Mouse (Mus musculus) gastrocnemius, adult 8-10 months (tissue): Measurements from ENCODE around the gene Slc46a1. TPM values are rescaled to one million over a fixed set of nuclear protein-coding genes. Genes with fewer than 3 reads are reported as not detected.
A peak's percentile ranks its signal among the peaks of the same experiment; 100 is the strongest.

Experiments used
- DNase-seq, 2 experiments: peaks; one replicate each; pipeline ENCODE4 v3.0.0; 2022; ENCODE audit warnings: low spot score in 2 of 2
- total RNA-seq, 4 experiments: library from RNA; stranded (reverse); gene quantifications; 2 replicates each; pipeline ENCODE4 v1.2.4; 2022

The Slc46a1 gene
- total RNA-seq, 4 experiments from 2014 or later, result 0.47 to 0.56 (median 0.50) TPM

DNA sequence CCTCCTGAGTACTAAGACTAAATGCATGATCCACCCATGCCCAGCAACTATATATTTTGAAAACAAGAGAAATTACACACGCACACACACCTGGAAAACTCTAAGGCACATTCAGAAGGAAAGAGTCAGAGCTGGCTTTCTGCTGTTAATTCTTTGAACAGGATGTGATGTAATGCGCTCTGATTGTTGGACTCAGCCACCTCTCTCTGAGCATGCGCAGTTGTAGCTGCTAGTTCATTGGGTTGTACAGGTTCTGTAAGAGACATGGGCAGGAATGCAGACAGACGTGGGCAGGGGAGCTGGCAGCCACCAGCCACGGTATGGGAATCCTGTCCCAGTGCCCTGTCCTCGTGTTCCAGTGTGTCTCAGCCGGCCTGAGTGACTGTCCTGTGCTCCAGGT is 11.2 kb upstream of the Slc46a1 start:
- no peak for DNase-seq

DNA sequence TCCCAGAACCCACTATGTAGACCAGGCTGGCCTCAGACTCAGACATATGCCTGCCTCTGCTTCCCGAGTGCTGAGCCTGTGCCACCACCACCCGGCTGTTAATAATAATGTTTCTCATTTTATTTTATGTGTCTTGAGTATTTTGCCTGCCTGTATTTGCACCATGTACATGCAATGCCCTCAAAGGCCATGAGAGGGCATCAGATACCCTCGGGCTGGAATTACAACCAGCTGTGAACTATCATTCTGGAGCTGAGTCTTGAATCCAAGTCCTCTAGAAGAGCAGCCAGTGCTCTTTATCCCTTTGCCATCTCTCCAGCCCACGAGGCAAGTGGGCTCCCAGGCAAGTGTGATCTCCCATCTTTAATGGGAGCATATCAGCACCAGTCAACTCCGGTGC is 10.2 kb upstream of the Slc46a1 start:
- DNase-seq, result no peak

DNA sequence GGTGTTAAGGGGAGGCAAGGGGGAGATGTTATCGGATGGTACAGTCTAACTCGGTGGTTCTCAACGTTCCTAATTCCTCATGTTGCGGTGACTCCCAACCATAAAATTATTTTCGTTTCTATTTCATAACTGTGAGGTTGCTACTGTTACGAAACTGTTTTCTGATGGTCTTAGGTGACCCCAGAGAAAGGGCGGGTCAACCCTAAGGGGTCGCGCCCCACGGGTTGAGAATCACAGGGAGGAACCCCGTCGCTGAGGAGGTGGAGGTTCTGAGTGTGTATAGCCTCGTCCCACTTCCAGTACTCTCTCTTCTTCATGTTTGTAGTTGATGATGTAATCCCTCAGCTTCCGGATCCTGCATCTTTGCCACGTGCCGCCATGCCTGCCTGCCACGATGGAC is 6.8 kb upstream of the Slc46a1 start:
- DNase-seq, result no peak

DNA sequence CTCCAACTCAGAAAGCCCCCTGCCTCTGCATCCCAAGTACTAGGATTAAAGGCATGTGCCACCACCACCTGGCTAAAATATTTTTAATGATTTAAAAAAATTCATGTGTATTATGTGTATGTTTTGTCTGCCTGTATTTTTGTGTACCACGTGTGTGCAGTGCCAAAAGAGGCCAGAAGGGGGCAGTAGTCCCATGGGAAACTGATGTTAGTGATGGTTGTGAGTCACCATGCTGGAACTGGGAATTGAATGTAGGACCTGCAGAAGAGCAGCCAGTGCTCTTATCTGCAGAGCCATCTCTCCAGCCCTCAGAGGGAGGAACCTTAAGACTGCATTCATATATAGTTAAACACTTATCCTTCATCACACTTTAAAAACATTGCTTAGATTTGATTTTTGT is 3.6 kb upstream of the Slc46a1 start:
- DNase-seq, result no peak

DNA sequence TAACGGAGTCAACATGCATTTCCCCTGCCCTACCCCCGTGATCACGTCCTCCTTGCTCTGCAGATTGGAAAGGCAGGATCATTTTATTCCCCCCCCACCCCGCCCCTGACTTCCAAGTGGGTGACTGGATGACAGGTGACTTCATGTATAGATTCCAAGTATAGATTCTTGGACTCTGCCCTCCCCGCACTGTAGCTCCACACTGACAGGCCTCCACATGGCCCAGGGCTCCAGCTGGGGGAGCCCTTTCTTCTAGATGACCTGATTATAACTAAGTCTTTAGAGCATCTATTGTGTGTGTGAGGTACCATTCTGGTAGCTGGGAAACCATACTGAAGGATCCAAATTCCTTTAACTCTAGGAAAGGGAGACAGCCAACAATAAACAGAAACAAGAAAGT is 2.8 kb upstream of the Slc46a1 start:
- no peak for DNase-seq

DNA sequence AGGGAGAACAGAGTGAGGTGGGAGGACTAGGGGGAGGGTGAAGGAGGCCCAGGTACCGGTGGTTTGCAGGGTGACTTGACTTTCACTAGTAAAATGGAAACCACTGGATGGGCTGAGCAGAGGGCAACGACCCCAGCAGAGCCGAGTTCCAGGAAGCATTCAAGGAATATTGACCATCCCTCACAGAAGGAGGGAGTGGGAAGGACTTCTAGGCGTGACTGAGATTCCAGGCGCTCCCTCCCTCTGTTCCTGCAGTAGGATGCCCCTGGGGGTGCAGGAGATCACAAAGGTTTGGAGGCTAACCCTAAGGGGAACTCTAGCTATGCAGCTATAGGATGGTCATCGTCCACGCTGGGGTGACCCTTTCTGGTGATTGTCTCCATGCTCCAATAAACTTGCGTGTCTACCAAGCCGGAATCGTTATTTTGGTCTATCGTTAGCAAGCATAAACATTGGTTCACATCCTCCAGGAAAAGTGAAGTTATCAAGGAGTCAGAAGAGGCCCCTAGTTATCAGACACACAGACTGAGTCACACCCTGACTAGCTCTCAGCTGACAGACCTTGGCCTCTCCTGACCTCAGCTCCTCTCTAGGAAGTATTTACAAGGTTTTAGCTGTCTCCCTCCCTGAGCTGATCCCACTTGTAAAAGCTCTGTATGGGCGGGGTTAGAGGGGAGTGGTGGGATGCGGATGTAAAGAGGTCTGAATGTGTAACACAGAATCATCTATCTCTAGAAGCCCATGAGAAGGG is 2.0 kb upstream of the Slc46a1 start:
- no peak for DNase-seq

DNA sequence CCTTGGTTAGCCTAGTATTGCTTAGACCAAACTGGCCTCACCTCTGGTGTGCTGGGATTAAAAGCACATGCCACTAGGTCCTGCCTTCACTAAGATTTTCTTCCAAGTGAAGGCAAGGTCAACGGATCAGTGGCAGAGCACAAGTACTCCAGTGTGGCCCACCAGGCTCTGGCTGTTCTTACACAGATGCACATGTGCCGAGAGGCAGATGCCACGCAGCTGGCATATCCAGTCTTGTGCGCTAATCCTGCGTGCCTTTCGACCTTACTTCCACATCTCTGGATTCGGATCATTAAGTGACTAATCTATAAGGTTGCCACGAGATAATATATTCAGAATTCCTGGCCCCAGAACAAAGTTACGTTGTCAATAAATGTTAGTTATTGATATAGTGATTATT is 381 bp upstream of the Slc46a1 start:
- DNase-seq, result no peak

DNA sequence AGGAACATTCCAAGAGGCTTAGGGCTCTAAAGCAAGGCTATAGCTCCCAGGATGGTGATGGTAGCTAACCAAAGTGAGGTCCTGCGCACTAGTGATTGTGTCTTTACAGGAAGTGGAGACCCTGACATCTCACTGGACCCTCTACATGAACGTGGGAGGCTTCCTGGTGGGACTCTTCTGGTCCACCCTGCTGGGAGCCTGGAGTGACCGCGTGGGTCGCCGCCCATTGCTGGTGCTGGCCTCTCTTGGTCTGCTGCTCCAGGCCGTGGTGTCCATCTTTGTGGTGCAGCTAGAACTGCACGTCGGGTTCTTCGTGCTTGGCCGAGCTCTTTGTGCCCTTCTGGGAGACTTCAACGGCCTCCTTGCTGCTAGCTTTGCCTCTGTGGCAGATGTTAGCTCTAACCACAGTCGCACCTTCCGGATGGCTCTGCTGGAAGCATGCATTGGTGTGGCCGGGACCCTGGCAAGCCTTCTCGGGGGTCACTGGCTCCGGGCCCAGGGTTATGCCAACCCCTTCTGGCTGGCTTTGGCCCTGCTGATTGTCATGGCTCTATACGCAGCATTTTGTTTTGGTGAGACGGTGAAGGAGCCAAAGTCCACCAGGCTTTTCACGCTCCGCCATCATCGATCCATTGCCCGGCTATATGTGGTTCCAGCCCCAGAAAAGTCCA is 880 bp downstream of the Slc46a1 start:
- no peak for DNase-seq

DNA sequence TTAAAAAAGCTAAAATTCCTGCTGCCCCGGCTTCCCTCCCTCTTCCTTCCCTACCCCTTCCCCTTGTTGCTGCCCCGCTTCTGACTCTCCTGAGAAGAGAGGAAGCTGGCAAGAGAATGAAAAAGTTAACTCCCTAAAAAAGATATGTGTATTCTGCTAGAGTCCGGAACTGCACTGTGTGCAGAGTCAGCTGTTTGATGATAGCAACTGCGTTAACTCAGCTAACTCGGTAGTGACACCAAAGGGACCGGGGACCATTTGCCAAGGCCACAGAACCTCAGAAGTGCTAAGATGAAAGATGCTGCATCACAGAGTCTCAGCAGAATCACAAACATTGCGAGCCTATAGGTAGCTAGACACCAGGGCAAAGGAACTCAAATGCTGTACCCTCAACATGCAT is 2.0 kb downstream of the Slc46a1 start:
- no peak for DNase-seq

DNA sequence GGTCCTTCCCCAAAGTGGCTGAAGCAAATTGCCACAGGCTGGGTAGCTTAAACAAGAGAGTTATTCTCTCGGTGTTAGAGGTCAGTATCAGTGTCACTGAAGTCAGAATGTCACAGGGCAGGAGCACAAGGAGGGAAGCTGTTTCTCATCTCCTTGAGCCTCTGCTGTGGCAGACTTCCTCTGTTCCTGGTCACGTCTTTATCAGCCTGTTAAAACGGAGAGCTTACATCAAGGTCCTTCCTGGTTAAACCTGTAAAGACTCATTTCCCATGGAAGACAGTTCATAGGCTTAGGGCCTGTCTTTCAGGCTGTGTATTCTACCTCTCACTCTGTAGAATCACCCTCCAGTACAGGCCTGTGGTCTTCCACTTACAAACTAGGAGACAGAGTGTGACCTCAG is 2.4 kb downstream of the Slc46a1 start:
- DNase-seq, result no peak

DNA sequence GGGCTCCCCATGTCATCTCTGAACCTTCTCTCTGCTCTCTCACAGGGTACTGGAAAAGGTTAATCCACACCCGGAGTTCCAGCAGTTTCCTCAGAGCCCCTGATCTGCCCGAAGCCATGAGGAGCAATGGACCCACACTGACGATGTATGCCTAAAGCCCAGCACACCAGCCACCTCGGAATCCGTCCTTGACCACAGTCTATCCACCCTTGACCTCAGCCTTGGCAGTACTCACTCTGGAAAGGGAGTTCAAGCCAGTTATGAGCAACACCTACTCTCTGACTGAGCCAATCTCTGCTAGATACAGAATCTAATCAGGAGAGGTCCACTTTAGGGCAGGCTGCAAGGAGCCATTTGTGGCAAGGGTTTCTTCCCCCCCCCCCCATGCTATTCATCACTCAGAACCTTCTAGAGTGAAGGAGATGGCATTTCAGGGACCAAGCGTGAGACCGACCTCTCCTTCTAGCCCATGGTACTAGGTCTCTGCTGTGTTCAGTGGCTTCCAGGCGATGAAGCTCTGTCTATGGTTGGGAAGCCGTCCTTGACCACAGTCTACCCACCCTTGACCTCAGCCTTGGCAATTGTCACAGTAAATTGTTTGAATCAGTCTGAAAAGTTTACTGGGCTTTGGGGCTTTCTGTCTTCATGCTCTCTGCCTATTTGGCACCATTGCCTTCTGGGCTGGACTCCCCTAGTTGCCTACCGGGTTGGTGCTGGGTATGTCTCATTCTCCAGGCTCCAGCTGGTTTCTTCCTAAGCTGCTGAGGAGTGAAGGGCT is 6.0 kb downstream of the Slc46a1 start:
- DNase-seq, result no peak

DNA sequence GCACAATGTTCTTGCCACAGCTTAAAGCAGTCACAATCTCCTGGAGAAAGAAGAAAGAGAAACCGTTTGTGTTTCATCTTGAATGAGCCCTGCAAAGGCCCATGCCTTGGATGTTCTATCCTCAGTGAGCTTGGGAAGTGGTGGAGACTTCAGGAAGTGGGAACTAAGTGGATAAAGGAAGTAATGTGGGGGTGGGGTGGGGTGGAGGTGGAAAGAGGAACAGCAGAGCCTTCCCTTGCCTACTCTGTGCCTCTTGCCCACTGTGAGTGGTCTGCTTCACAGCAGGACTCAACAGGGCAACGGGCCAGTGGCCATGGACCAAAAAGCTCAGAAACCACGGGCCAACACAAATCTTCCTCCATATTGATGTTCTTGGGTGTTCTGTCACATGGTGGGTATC is 9.8 kb downstream of the Slc46a1 start:
- no peak for DNase-seq

DNA sequence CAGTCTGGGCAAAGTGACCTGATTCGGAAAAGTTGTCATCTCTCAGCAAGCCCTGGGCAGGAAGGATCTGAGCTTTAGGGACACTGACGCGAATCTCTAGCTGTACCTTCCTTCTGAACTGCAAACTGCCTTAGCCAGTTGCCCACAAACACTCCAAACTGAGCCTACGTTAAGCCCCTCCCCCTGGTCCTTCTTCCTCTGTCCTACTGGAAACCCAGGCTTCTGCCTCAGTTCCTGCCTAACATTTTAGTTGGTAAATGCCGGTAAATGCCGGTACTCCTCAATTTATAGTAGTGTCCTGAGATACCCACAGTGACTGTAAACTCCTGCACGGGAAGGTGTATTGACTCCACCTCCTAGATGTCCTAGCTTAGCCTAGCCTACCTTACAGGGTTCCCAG is 18.1 kb downstream of the Slc46a1 start:
- DNase-seq, result no peak

DNA sequence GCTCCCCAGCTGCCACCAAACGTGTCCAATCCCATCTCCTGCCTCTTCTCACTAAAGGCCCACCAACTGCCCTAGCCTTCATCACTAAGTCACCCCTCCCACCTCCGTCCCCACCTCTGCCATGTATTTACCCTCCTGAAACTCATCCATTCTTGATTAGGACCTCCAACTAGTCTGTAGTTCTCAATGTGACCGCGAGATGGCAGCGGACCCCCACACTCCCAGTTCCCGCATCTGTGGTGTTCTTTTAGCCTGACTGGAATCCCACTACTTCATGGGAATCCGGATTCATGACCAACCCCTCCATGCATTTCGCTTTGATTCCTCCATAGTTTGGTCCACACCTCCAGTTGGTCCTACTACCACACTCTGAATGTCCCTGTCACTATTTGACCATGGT is 22.7 kb downstream of the Slc46a1 start:
- DNase-seq, result peak; percentile 41 to 44

DNA sequence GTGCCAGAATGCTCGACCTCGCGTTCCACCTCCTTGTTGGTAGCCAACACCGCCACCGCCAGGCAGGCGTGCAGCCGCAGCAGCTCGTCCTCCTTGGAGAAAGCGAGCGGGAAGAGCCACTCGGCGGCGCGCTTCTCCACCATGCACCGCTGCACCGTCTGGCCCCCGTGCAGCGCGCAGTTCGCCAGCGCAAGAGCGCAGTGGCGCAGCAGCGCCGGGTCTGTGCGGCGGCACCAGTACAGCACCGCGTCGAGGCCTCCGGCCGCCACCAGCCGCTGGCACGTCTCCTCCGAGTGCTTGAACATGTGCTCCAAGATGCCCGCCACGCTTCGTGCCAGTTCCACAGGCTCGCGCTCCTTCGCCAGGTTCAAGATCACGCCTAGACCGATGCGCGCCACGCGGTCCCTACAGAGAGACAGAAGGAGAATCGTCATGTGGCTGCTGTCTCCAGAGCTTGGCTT is 25.3 kb downstream of the Slc46a1 start:
- no peak for DNase-seq

DNA sequence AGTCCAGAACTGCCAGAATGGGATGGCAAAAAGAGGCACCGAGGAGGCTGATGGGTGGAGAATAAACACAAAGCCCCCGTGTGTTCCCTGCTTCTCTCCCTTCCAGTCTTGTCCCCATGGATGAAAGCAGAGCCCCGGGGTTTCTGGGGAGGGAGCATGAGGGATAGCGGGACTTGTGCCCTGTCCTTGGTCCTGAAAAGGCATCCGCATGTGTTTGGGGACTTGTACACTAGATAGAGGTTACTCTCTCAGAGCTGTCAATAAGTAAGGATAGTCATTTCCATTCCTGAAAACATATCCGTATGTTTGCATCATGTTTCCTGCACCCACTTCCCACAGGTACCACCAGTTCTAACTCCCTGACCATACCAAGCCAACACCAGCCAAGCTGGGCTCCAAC is 30.4 kb downstream of the Slc46a1 start:
- no peak for DNase-seq

DNA sequence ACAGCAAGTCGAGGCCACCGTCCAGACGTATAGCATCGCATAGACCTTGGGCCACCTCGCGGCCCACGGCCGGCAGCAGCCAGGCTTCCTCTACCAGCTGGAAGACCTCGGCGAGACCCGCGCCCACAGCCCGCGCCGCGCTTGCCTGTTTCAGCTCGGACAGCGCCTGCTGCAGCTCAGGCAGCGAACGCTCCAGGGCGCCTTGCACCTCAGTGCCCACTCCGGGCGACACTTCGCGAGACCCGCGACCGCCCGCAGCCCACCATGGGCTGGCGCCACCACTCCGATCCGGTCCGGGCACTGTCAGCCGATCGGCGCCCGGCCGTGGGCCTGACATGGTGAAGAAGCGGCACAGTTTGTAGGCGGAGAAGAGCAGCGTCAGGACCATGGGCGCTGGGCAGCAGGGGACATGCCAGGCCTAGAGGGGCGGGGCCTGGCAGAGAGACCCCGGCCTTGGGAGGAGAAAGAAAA is 31.6 kb downstream of the Slc46a1 start:
- no peak for DNase-seq

DNA sequence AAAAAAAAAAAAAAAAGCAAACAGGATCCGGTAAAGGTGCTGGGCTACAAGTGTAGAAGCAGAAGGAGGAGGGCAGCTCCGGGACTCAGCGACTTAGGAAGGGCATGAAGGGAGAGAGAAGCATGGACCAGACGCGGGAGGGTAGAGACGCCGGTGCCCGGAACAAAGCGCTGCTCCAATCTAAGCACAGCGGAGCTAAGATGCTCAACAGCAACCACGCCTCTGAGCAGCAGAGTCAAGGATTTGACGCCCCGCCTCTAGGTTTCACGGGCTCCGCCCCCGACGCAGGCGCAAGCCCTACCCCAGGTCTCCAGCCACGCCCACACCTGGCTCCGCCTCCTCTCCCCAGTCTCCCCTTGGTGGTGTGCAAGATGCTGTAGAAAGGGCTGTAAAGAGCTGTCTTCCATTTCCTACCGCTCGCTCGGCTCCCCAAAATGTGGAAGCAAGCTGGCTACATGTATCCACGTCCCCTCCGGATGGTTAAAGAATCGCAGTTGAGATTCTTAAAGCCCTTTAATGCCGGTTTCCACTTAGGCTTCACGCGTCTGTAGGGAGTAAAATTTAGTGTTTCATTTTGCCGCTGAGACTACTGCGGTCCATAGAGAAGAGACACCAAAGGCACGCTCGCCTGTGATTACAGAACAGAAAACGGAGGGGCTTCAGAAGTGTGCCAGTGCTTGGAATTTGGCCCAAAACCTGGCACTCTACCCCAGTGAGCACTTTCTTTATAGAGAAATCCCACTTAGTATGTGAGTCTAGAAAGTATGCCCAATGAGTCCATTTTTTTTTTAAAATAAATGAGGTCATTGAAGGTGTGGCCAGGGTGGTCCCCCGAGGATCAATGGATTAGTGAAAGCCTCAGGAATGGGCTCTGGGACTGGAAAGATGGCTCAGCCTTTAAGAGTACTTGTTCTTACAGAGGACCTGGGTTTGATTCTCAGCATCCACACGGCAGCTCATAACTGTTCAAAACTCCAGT is 32.3 kb downstream of the Slc46a1 start, which contains the start of gene Sarm1:
Gene Sarm1 (minus strand): TSS at position 211 of the 979 bp plus-strand sequence.
- peak; percentile 84 to 88 for DNase-seq

DNA sequence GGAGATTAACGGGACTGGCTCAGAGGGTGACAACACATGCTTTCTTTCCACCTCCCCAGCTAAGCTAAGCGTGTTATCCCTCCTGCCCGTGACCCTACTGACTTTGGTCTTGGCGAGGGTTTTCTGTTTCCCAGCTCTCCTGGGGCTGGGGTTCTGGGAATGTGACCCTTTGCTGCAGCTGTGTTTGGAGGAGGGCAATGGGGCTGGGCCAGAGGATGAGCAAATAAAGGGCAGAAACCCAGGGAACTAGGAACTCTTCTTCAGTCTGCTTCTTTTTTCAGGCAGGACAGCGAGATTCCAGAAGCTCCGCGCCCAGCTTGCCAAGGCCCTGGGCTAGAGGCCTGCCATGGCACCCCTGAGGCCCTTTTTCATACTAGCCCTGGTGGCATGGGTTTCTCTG is 33.5 kb downstream of the Slc46a1 start, which contains the start of gene Vtn:
Gene Vtn (plus strand): TSS at position 88 of the 400 bp plus-strand sequence.
- DNase-seq, result peak; percentile 41 to 61

DNA sequence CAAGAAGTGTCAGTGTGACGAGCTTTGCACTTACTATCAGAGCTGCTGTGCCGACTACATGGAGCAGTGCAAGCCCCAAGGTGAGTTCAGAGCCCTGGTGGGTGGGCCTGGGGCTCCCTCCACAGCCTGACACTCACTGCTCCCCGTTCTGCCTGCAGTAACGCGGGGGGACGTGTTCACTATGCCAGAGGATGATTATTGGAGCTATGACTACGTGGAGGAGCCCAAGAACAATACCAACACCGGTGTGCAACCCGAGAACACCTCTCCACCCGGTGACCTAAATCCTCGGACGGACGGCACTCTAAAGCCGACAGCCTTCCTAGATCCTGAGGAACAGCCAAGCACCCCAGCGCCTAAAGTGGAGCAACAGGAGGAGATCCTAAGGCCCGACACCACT is 34.0 kb downstream of the Slc46a1 start:
- DNase-seq, result no peak
